Mouse (Mus musculus) myocyte (in vitro differentiated cells): Measurements from ENCODE around the gene Gucy2g.

ENCODE experiments used
- CEBPB ChIP-seq: IDR thresholded peaks from 2 replicates; pipeline ENCODE4 v1.6.1; 2011; ENCODE audit warnings: mild to moderate bottlenecking, moderate library complexity; ENCODE audit not compliant: poor library complexity, insufficient read depth, severe bottlenecking
- E2F4 ChIP-seq: IDR thresholded peaks from one replicate; pipeline ENCODE4 v1.6.1; 2011; ENCODE audit warnings: mild to moderate bottlenecking, control low read depth, moderate library complexity; ENCODE audit not compliant: insufficient read depth
- MAX ChIP-seq: IDR thresholded peaks from one replicate; pipeline ENCODE4 v1.6.1; 2011; ENCODE audit warnings: low read depth, mild to moderate bottlenecking, control low read depth
- MYOG ChIP-seq, 3 experiments: IDR thresholded peaks; one replicate each; pipeline ENCODE4 v1.6.1; 2011; ENCODE audit warnings: control low read depth in 2 of 3, low read depth in 2 of 3, mild to moderate bottlenecking in 2 of 3; ENCODE audit not compliant: insufficient read length in 2 of 3, control insufficient read depth in 1 of 3, insufficient read depth in 1 of 3
- POLR2A ChIP-seq: IDR thresholded peaks from one replicate; pipeline ENCODE4 v1.6.1; 2011; ENCODE audit warnings: low read depth, mild to moderate bottlenecking, control low read depth, moderate library complexity; ENCODE audit not compliant: insufficient read length
- POLR2AphosphoS2 ChIP-seq: IDR thresholded peaks from one replicate; pipeline ENCODE4 v1.6.1; 2011; ENCODE audit warnings: low read depth, control low read depth; ENCODE audit not compliant: insufficient read length
- SRF ChIP-seq: IDR thresholded peaks from one replicate; pipeline ENCODE4 v1.6.1; 2011; ENCODE audit warnings: low read depth; ENCODE audit not compliant: control insufficient read depth, insufficient read length
- TCF12 ChIP-seq: IDR thresholded peaks from one replicate; pipeline ENCODE4 v1.6.1; 2011; ENCODE audit warnings: mild to moderate bottlenecking, control low read depth; ENCODE audit not compliant: poor library complexity, insufficient read depth, severe bottlenecking

DNA sequence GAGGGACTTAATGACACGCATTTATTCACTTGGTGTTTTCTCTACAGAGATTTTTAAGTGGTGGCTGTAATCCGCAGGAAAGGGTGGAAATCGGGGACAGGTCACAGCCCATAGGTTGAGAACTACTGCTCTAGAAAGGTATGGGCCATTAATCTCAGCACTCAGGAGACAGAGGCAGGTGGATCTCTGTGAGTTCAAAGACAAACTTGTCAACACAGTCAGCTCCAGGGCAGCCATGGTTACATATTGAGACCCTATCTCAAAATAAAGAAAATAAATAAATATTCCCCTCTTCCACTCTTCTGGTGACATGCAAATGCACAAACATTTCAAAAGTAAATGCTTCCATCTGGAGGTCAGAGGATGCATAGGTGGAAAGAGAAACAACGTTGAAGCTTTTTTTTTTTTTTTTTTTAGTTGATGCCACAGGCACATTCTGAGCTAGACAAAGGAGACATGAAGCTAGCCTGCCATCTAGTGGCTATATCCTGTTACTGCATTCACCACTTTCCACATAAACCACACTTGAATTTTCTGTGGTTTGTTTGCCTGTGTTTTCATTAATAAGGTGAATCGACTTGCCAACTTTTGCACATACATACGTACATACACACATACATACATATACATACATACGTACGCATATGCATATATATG is 34.4 kb downstream of the Gucy2g start:
- no peak for TF ChIP-seq POLR2A
- TF ChIP-seq POLR2AphosphoS2 = no peak
- no peak for TF ChIP-seq MYOG (IDR thresholded peaks at IDR 0.05; ENCODE audit: control insufficient read depth in 1 of 3, insufficient read depth in 1 of 3, insufficient read length in 2 of 3, low read depth in 2 of 3)
- TF ChIP-seq SRF = no peak
- TF ChIP-seq MAX = no peak
- no peak for TF ChIP-seq E2F4
- TF ChIP-seq TCF12 = no peak
- no peak for TF ChIP-seq CEBPB
